Mouse (Mus musculus) embryonic facial prominence, embryonic 12.5 days (tissue): Measurements from ENCODE around the gene Fsip1. TPM values are rescaled to one million over a fixed set of nuclear protein-coding genes. Genes with fewer than 3 reads are reported as not detected.
"Not testable (repeated sequence)": the region's sequence is repeated elsewhere in the genome, so short reads cannot be mapped to it uniquely, and the experiment has no call there.

Experiments
- ATAC-seq: fragments of 200-750 bp; cut with Nextera tagmentation; 2 replicates; pipeline ENCODE4 v1.8.0; 2017; ENCODE audit not compliant: insufficient number of reproducible peaks, insufficient read depth, low FRiP score, low TSS enrichment
- H3K27ac ChIP-seq: fragments of 300-500 bp; sonication (generic); 2 replicates; pipeline ENCODE4 v1.5.1; 2016; ENCODE audit warnings: mild to moderate bottlenecking
- H3K27me3 ChIP-seq: fragments of 300-500 bp; sonication (generic); 2 replicates; pipeline ENCODE4 v1.6.1; 2016; ENCODE audit warnings: mild to moderate bottlenecking, moderate library complexity
- H3K36me3 ChIP-seq: fragments of 300-500 bp; sonication (generic); 2 replicates; pipeline ENCODE4 v1.6.1; 2016; ENCODE audit warnings: mild to moderate bottlenecking
- H3K4me1 ChIP-seq: fragments of 300-500 bp; sonication (generic); 2 replicates; pipeline ENCODE4 v1.6.1; 2016
- H3K4me2 ChIP-seq: fragments of 300-500 bp; sonication (generic); replicated peaks from 2 replicates; pipeline ENCODE4 v1.6.1; 2016; ENCODE audit warnings: mild to moderate bottlenecking, moderate library complexity
- H3K4me3 ChIP-seq: fragments of 300-500 bp; sonication (generic); 2 replicates; pipeline ENCODE4 v1.5.1; 2016; ENCODE audit warnings: mild to moderate bottlenecking
- H3K9ac ChIP-seq: fragments of 300-500 bp; sonication (generic); 2 replicates; pipeline ENCODE4 v1.6.1; 2016; ENCODE audit warnings: mild to moderate bottlenecking, moderate library complexity
- H3K9me3 ChIP-seq: fragments of 300-500 bp; sonication (generic); 2 replicates; pipeline ENCODE4 v1.6.1; 2016; ENCODE audit warnings: mild to moderate bottlenecking, moderate library complexity
- WGBS: fragments of 180-500 bp; shearing (Covaris S2); methylation state at CpG from one replicate; pipeline ENCODE4 v1.1.7; 2016; 5-methylcytosine and 5-hydroxymethylcytosine counted together
- polyA plus RNA-seq: library from polyadenylated mRNA; unstranded; fragments of >200 nt; fragmentation: Nextera tagmentation; extraction: Ambion mirVana; gene quantifications from 2 replicates; pipeline ENCODE4 v1.2.1, GENCODE M21; 2016

The Fsip1 gene
- polyA plus RNA-seq: 1.3 and 1.9 TPM in 2 replicates

- H3K27me3 ChIP-seq: no peaks in the 10 kb centered on the region
- H3K27ac ChIP-seq: no peak within 1 kb of the TSS
- H3K4me2 ChIP-seq: peak within 1 kb of the TSS; percentile 71
- H3K9me3 ChIP-seq: no peaks in the 10 kb centered on the region
- no peaks in the 10 kb centered on the region for H3K36me3 ChIP-seq
- WGBS: 1% methylated on average over 25 of the region's 25 CpGs
- H3K9ac ChIP-seq: peak within 1 kb of the TSS; percentile 38
- no peaks in the 10 kb centered on the region for H3K4me1 ChIP-seq
- peak; percentile 79 for ATAC-seq
- H3K4me3 ChIP-seq: peak within 1 kb of the TSS; percentile 48
Observed at GRCm38 (mm10) chr2:118256621-118257053, at the start of gene Fsip1. Fsip1 (minus strand) TSS chr2:118256966.

- no peaks in the 10 kb centered on the region for H3K4me1 ChIP-seq
- H3K4me3 ChIP-seq: no peak overlapping the region
- H3K36me3 ChIP-seq: no peaks in the 10 kb centered on the region
- no peak overlapping the region for H3K9ac ChIP-seq
- no peak for ATAC-seq
- H3K9me3 ChIP-seq: no peaks in the 10 kb centered on the region
- no peak overlapping the region for H3K27ac ChIP-seq
- WGBS: 67% methylated on average over 3 of the region's 3 CpGs
- no peak overlapping the region for H3K4me2 ChIP-seq
- no peaks in the 10 kb centered on the region for H3K27me3 ChIP-seq
Observed at GRCm38 (mm10) chr2:118306522-118306895, 49.7 kb upstream of the Fsip1 start.

- Histone ChIP-seq H3K4me1 (no peaks in the 10 kb centered on the region), H3K4me3 (no peak overlapping the region), H3K4me2 (no peak overlapping the region), H3K27me3 (no peaks in the 10 kb centered on the region), H3K27ac (no peak overlapping the region), H3K9ac (no peak overlapping the region), H3K36me3 (no peaks in the 10 kb centered on the region), H3K9me3 (no peaks in the 10 kb centered on the region)
- WGBS: 75% methylated on average over 7 of the region's 7 CpGs
- ATAC-seq: no peak
Observed at GRCm38 (mm10) chr2:118305827-118306521, 49.2 kb upstream of the Fsip1 start.

GRCm38 (mm10) chr2:118303456-118303855 lies 46.7 kb upstream of the Fsip1 start:
- no peaks in the 10 kb centered on the region for H3K27me3 ChIP-seq
- H3K4me2 ChIP-seq: no peak overlapping the region
- WGBS: 81% methylated on average over 4 of the region's 4 CpGs
- no peaks in the 10 kb centered on the region for H3K9me3 ChIP-seq
- H3K36me3 ChIP-seq: no peaks in the 10 kb centered on the region
- no peaks in the 10 kb centered on the region for H3K4me1 ChIP-seq
- H3K9ac ChIP-seq: no peak overlapping the region
- H3K27ac ChIP-seq: no peak overlapping the region
- H3K4me3 ChIP-seq: no peak overlapping the region
- no peak for ATAC-seq

GRCm38 (mm10) chr2:118301656-118302055 lies 44.9 kb upstream of the Fsip1 start:
- Histone ChIP-seq H3K9me3 (no peaks in the 10 kb centered on the region), H3K4me3 (no peak overlapping the region), H3K4me1 (no peaks in the 10 kb centered on the region), H3K9ac (no peak overlapping the region), H3K4me2 (no peak overlapping the region), H3K27me3 (no peaks in the 10 kb centered on the region), H3K27ac (no peak overlapping the region), H3K36me3 (no peaks in the 10 kb centered on the region)
- no peak for ATAC-seq
- WGBS: 74% methylated on average over 2 of the region's 2 CpGs

- no peaks in the 10 kb centered on the region for H3K27me3 ChIP-seq
- H3K9ac ChIP-seq: no peak overlapping the region
- H3K9me3 ChIP-seq: no peaks in the 10 kb centered on the region
- no peak overlapping the region for H3K4me3 ChIP-seq
- no peak for ATAC-seq
- H3K36me3 ChIP-seq: no peaks in the 10 kb centered on the region
- no peaks in the 10 kb centered on the region for H3K4me1 ChIP-seq
- H3K27ac ChIP-seq: no peak overlapping the region
- 79% methylated on average over 8 of the region's 8 CpGs for WGBS
- H3K4me2 ChIP-seq: no peak overlapping the region
Observed at GRCm38 (mm10) chr2:118301041-118301545, 44.3 kb upstream of the Fsip1 start.

GRCm38 (mm10) chr2:118299981-118300380 lies 43.2 kb upstream of the Fsip1 start:
- H3K27me3 ChIP-seq: no peaks in the 10 kb centered on the region
- no peaks in the 10 kb centered on the region for H3K36me3 ChIP-seq
- 84% methylated on average over 2 of the region's 2 CpGs for WGBS
- H3K9me3 ChIP-seq: no peaks in the 10 kb centered on the region
- no peak overlapping the region for H3K4me2 ChIP-seq
- H3K4me3 ChIP-seq: no peak overlapping the region
- no peaks in the 10 kb centered on the region for H3K4me1 ChIP-seq
- H3K27ac ChIP-seq: no peak overlapping the region
- H3K9ac ChIP-seq: no peak overlapping the region
- no peak for ATAC-seq

GRCm38 (mm10) chr2:118298601-118299000 lies 41.8 kb upstream of the Fsip1 start:
- no peak for ATAC-seq
- 81% methylated on average over 4 of the region's 4 CpGs for WGBS

GRCm38 (mm10) chr2:118297966-118298365 lies 41.2 kb upstream of the Fsip1 start:
- no peak overlapping the region for H3K27ac ChIP-seq
- no peak for ATAC-seq
- 65% methylated on average over 2 of the region's 2 CpGs for WGBS

More at GRCm38 (mm10) chr2:118298601-118299000, 41.8 kb upstream of the Fsip1 start:
- no peaks in the 10 kb centered on the region for H3K36me3 ChIP-seq
- no peak overlapping the region for H3K9ac ChIP-seq
- H3K27me3 ChIP-seq: no peaks in the 10 kb centered on the region
- no peaks in the 10 kb centered on the region for H3K9me3 ChIP-seq
- H3K4me2 ChIP-seq: no peak overlapping the region
- no peaks in the 10 kb centered on the region for H3K4me1 ChIP-seq
- H3K4me3 ChIP-seq: no peak overlapping the region
- H3K27ac ChIP-seq: no peak overlapping the region

GRCm38 (mm10) chr2:118295505-118295904 lies 38.7 kb upstream of the Fsip1 start:
- 62% methylated on average over 7 of the region's 7 CpGs for WGBS

More at GRCm38 (mm10) chr2:118297966-118298365, 41.2 kb upstream of the Fsip1 start:
- no peaks in the 10 kb centered on the region for H3K36me3 ChIP-seq
- no peak overlapping the region for H3K4me2 ChIP-seq
- H3K9me3 ChIP-seq: no peaks in the 10 kb centered on the region
- no peaks in the 10 kb centered on the region for H3K4me1 ChIP-seq
- no peak overlapping the region for H3K9ac ChIP-seq
- no peaks in the 10 kb centered on the region for H3K27me3 ChIP-seq
- no peak overlapping the region for H3K4me3 ChIP-seq

GRCm38 (mm10) chr2:118293583-118293982 lies 36.8 kb upstream of the Fsip1 start:
- no peaks in the 10 kb centered on the region for H3K36me3 ChIP-seq
- H3K4me3 ChIP-seq: no peak overlapping the region
- no peaks in the 10 kb centered on the region for H3K9me3 ChIP-seq
- ATAC-seq: no peak
- no peaks in the 10 kb centered on the region for H3K27me3 ChIP-seq
- no peaks in the 10 kb centered on the region for H3K4me1 ChIP-seq
- no peak overlapping the region for H3K9ac ChIP-seq
- H3K27ac ChIP-seq: no peak overlapping the region
- no peak overlapping the region for H3K4me2 ChIP-seq
- 88% methylated on average over 5 of the region's 5 CpGs for WGBS

More at GRCm38 (mm10) chr2:118295505-118295904, 38.7 kb upstream of the Fsip1 start:
- no peak overlapping the region for H3K4me3 ChIP-seq
- no peaks in the 10 kb centered on the region for H3K36me3 ChIP-seq
- no peak for ATAC-seq
- H3K27ac ChIP-seq: no peak overlapping the region
- no peaks in the 10 kb centered on the region for H3K9me3 ChIP-seq
- no peak overlapping the region for H3K9ac ChIP-seq
- no peak overlapping the region for H3K4me2 ChIP-seq
- H3K27me3 ChIP-seq: no peaks in the 10 kb centered on the region
- no peaks in the 10 kb centered on the region for H3K4me1 ChIP-seq

- not testable (repeated sequence) for H3K4me3 ChIP-seq, H3K4me2 ChIP-seq, H3K4me1 ChIP-seq, H3K27ac ChIP-seq, H3K9ac ChIP-seq, H3K36me3 ChIP-seq, ATAC-seq, H3K9me3 ChIP-seq, H3K27me3 ChIP-seq
- WGBS: 76% methylated on average over 7 of the region's 7 CpGs
Observed at GRCm38 (mm10) chr2:118289066-118289460, 32.3 kb upstream of the Fsip1 start.
